Comparison of ENCODE assay signal across 15 mouse cellular contexts in genomic region chr4:109670213-109670612, GRCm38 (mm10). TPM values are rescaled to one million over a fixed set of nuclear protein-coding genes. Genes with fewer than 3 reads are reported as not detected.
DNase-seq lines count a peak whose midpoint lies in the region; ATAC-seq and TF ChIP-seq lines count a peak whose summit lies in the region.
"Had no signal": no experiment of that assay in that cellular context is flagged by ENCODE, and none has a peak within 500 bp of the region (broad histone marks: within the 10 kb centered on the region; RNA-seq: fewer than 3 reads in every experiment).

No protein-coding gene starts in this region.

- no peak for ATAC-seq in granulocyte monocyte progenitor cell, adult 5-6 weeks (replicated peaks; ENCODE audit: poor library complexity, severe bottlenecking)
- ATAC-seq: forebrain, embryonic 14.5 days had no signal

- peak; percentile 78 for TF ChIP-seq CTCF in layer of hippocampus, adult 2 months (conservative IDR thresholded peaks at IDR 0.05)

- DNase-seq in embryo, embryonic 10.5 days (ENCODE audit: low spot score): peak; percentile 50
- DNase-seq in embryo, embryonic 10 days (ENCODE audit: low spot score): no peak
- DNase-seq in layer of hippocampus, adult 2 months (ENCODE audit: low spot score in 2 of 2): no peak
- DNase-seq in layer of hippocampus, adult 9-11 months: no peak
- DNase-seq in thymus, postnatal 14 days: peak; percentile 18
- DNase-seq in thymus, adult 18-20 months: no peak
- DNase-seq in frontal cortex, postnatal 25 days (ENCODE audit: low spot score in 2 of 2): no peak
- DNase-seq: adrenal gland, adult 8-10 months; cerebellum, postnatal 14 days; liver, embryonic 13.5 days had no signal

- no peak overlapping the region for H3K27ac ChIP-seq in layer of hippocampus, adult 2 months
- H3K27ac ChIP-seq: heart, embryonic 15.5 days; hindbrain, embryonic 15.5 days; liver, embryonic 13.5 days; stomach, embryonic 15.5 days had no signal

- H3K4me3 ChIP-seq in layer of hippocampus, adult 2 months: no peak overlapping the region
- H3K4me3 ChIP-seq: heart, embryonic 15.5 days; hindbrain, embryonic 15.5 days; liver, embryonic 13.5 days; stomach, embryonic 15.5 days had no signal

RNA-seq across cellular contexts. Expression of gene Cdkn2c, which starts 3.2 kb away (rescaled TPM):
- 1 to 10 TPM; 3.0 to 4.0 TPM for total RNA-seq in layer of hippocampus, adult 2 months (2021)
- 10.3 and 22.3 TPM in 2 replicates for total RNA-seq in granulocyte monocyte progenitor cell, adult 5-6 weeks (2014; fragmentation: Nextera tagmentation)
- 29.0 and 33.7 TPM in 2 replicates for total RNA-seq in granulocyte monocyte progenitor cell, adult 5-6 weeks (2017)

RNA-seq across cellular contexts. Expression of gene Faf1, which starts 6.2 kb away (rescaled TPM):
- 10 to 100 TPM; 26.8 to 27.6 TPM for total RNA-seq in layer of hippocampus, adult 2 months (2021)
- total RNA-seq in granulocyte monocyte progenitor cell, adult 5-6 weeks (2014; fragmentation: Nextera tagmentation): 25.5 and 31.8 TPM in 2 replicates
- 44.7 and 57.4 TPM in 2 replicates for total RNA-seq in granulocyte monocyte progenitor cell, adult 5-6 weeks (2017)

Comparison
In these comparisons a context has a peak if more than half of its experiments do, and no peak if none do; other contexts are left out.
1. DNase-seq: peak in embryo, embryonic 10.5 days (single experiment) and thymus, postnatal 14 days (single experiment); none in embryo, embryonic 10 days (single experiment), layer of hippocampus, adult 2 months (0 of 2), layer of hippocampus, adult 9-11 months (single experiment), thymus, adult 18-20 months (0 of 2) and frontal cortex, postnatal 25 days (0 of 2).